Mouse (Mus musculus) kidney, postnatal 0 days (tissue): ENCODE results near the gene Acoxl. TPM values are rescaled to one million over a fixed set of nuclear protein-coding genes. Genes with fewer than 3 reads are reported as not detected.
"Not testable (repeated sequence)": the region's sequence is repeated elsewhere in the genome, so short reads cannot be mapped to it uniquely, and the experiment has no call there.

Experiments
- ATAC-seq: fragments of 200-750 bp; cut with Nextera tagmentation; replicated peaks from 2 replicates; pipeline ENCODE4 v1.8.0; 2017; ENCODE audit warnings: low read depth, moderate number of reproducible peaks, moderate TSS enrichment, moderate library complexity; ENCODE audit not compliant: low FRiP score
- DNase-seq: peaks from one replicate; pipeline ENCODE4 v3.0.0-alpha.2; 2016; ENCODE audit warnings: low spot score
- H3K27ac ChIP-seq: fragments of 300-500 bp; sonication (generic); 2 replicates; pipeline ENCODE4 v1.5.1; 2014; ENCODE audit warnings: mild to moderate bottlenecking
- H3K27me3 ChIP-seq: fragments of 300-500 bp; sonication (generic); 2 replicates; pipeline ENCODE4 v1.6.1; 2014; ENCODE audit warnings: low read length, mixed read lengths; ENCODE audit not compliant: insufficient read depth
- H3K36me3 ChIP-seq: fragments of 300-500 bp; sonication (generic); 2 replicates; pipeline ENCODE4 v1.6.1; 2014; ENCODE audit warnings: low read length, mixed read lengths; ENCODE audit not compliant: insufficient read depth
- H3K4me1 ChIP-seq: fragments of 300-500 bp; sonication (generic); replicated peaks from 2 replicates; pipeline ENCODE4 v1.6.1; 2014; ENCODE audit warnings: antibody characterized with exemption, low read length, mixed read lengths; ENCODE audit not compliant: insufficient read depth
- H3K4me2 ChIP-seq: fragments of 300-500 bp; sonication (generic); 2 replicates; pipeline ENCODE4 v1.6.1; 2014; ENCODE audit warnings: mild to moderate bottlenecking, low read length, moderate library complexity, mixed read lengths
- H3K4me3 ChIP-seq: fragments of 300-500 bp; sonication (generic); replicated peaks from 2 replicates; pipeline ENCODE4 v1.5.1; 2014; ENCODE audit warnings: low read depth, low read length
- H3K9ac ChIP-seq: fragments of 300-500 bp; sonication (generic); 2 replicates; pipeline ENCODE4 v1.6.1; 2014; ENCODE audit warnings: low read depth, low read length
- H3K9me3 ChIP-seq: fragments of 300-500 bp; sonication (generic); replicated peaks from 2 replicates; pipeline ENCODE4 v1.6.1; 2016; ENCODE audit warnings: low read length, inconsistent platforms, mixed read lengths
- CTCF ChIP-seq: IDR thresholded peaks from 2 replicates; pipeline ENCODE4 v1.5.1; 2016; ENCODE audit warnings: antibody characterized with exemption, low read depth, mild to moderate bottlenecking, moderate library complexity
- WGBS: fragments of 180-500 bp; shearing (Covaris S2); extraction: QIAGEN DNeasy Blood & Tissue Kit; methylation state at CpG from one replicate; pipeline ENCODE4 v1.1.7; 2014; 5-methylcytosine and 5-hydroxymethylcytosine counted together
- polyA plus RNA-seq: library from polyadenylated mRNA; unstranded; fragments of >200 nt; fragmentation: Nextera tagmentation; extraction: Ambion mirVana; gene quantifications from 2 replicates; pipeline ENCODE4 v1.2.1, GENCODE M21; 2015

Gene Acoxl
- polyA plus RNA-seq, 1 experiment from 2014 or later = 0.61 TPM

GRCm38 (mm10) chr2:128094196-128094595 is 255.5 kb downstream of the Acoxl start:
- Histone ChIP-seq H3K9me3 (no peaks in the 10 kb centered on the region), H3K27me3 (no peaks in the 10 kb centered on the region)
- peak; percentile 40 for DNase-seq

GRCm38 (mm10) chr2:128094602-128095001 is 255.9 kb downstream of the Acoxl start:
- H3K27ac ChIP-seq = peak overlapping the region; percentile 68; the same call in 1 of the 2 replicates
- H3K4me2 ChIP-seq = no peak overlapping the region
- H3K36me3 ChIP-seq = no peaks in the 10 kb centered on the region
- H3K27me3 ChIP-seq = no peaks in the 10 kb centered on the region
- H3K9ac ChIP-seq = no peak overlapping the region
- DNase-seq = no peak
- H3K9me3 ChIP-seq = no peaks in the 10 kb centered on the region
- no peak for TF ChIP-seq CTCF
- H3K4me3 ChIP-seq = no peak overlapping the region
- peaks cover 26% of the 10 kb centered on the region; the same call in 1 of the 2 replicates for H3K4me1 ChIP-seq
- ATAC-seq = no peak
- whole genome bisulfite sequencing = 46% methylated on average over 2 of the region's 2 CpGs

More at GRCm38 (mm10) chr2:128094196-128094595, 255.5 kb downstream of the Acoxl start:
- Histone ChIP-seq H3K36me3 (no peaks in the 10 kb centered on the region), H3K4me1 (peaks cover 26% of the 10 kb centered on the region; the same call in 1 of the 2 replicates), H3K4me2 (no peak overlapping the region), H3K9ac (no peak overlapping the region), H3K27ac (peak overlapping the region; percentile 68; the same call in 1 of the 2 replicates), H3K4me3 (no peak overlapping the region)
- peak; percentile 30 for TF ChIP-seq CTCF
- WGBS = 43% methylated on average over 5 of the region's 5 CpGs
- ATAC-seq = peak; percentile 61; the same call in 1 of the 2 replicates

- peak overlapping the region; percentile 21; the same call in 1 of the 2 replicates for H3K27ac ChIP-seq
- no peak overlapping the region for H3K4me3 ChIP-seq
- WGBS = 19% methylated on average over 1 of the region's 1 CpGs
- no peak overlapping the region for H3K9ac ChIP-seq
- DNase-seq (peak; percentile 48), ATAC-seq (no peak)
- TF ChIP-seq CTCF = no peak
- no peak overlapping the region for H3K4me2 ChIP-seq
- no peaks in the 10 kb centered on the region for H3K36me3 ChIP-seq
- no peaks in the 10 kb centered on the region for H3K9me3 ChIP-seq
- H3K27me3 ChIP-seq = no peaks in the 10 kb centered on the region
- H3K4me1 ChIP-seq = peaks cover 26% of the 10 kb centered on the region; the same call in 1 of the 2 replicates
Measured at GRCm38 (mm10) chr2:128095270-128095669, 256.6 kb downstream of the Acoxl start.

- peaks cover 24% of the 10 kb centered on the region; the same call in 1 of the 2 replicates for H3K4me1 ChIP-seq
- ATAC-seq (no peak), DNase-seq (no peak)
- no peaks in the 10 kb centered on the region for H3K9me3 ChIP-seq
- no peaks in the 10 kb centered on the region for H3K36me3 ChIP-seq
- H3K27me3 ChIP-seq = no peaks in the 10 kb centered on the region
- H3K9ac ChIP-seq = no peak overlapping the region
- H3K4me2 ChIP-seq = no peak overlapping the region
- TF ChIP-seq CTCF = no peak
- no peak overlapping the region for H3K27ac ChIP-seq
- H3K4me3 ChIP-seq = no peak overlapping the region
- 84% methylated on average over 1 of the region's 1 CpGs for WGBS
Measured at GRCm38 (mm10) chr2:128096070-128096469, 257.4 kb downstream of the Acoxl start.

GRCm38 (mm10) chr2:128098118-128098517 is 259.4 kb downstream of the Acoxl start:
- WGBS = 81% methylated on average over 5 of the region's 5 CpGs
- H3K4me2 ChIP-seq, H3K27ac ChIP-seq, H3K36me3 ChIP-seq, DNase-seq, H3K27me3 ChIP-seq, H3K9ac ChIP-seq, ATAC-seq, H3K4me3 ChIP-seq, H3K9me3 ChIP-seq: not testable (repeated sequence)
- H3K4me1 ChIP-seq = 0 out of 2 replicates have a peak, but pooled peaks cover 14% of the 10 kb centered on the region

GRCm38 (mm10) chr2:128102086-128102485 is 263.4 kb downstream of the Acoxl start:
- TF ChIP-seq CTCF = no peak
- Histone ChIP-seq H3K4me2 (no peak overlapping the region), H3K27ac (no peak overlapping the region), H3K27me3 (no peaks in the 10 kb centered on the region), H3K4me3 (no peak overlapping the region), H3K36me3 (no peaks in the 10 kb centered on the region), H3K9me3 (no peaks in the 10 kb centered on the region), H3K4me1 (no peaks in the 10 kb centered on the region), H3K9ac (no peak overlapping the region)
- ATAC-seq (no peak), DNase-seq (no peak)
- whole genome bisulfite sequencing = 89% methylated on average over 9 of the region's 9 CpGs

GRCm38 (mm10) chr2:128104815-128105214 is 266.1 kb downstream of the Acoxl start:
- DNase-seq (no peak), ATAC-seq (no peak)
- no peaks in the 10 kb centered on the region for H3K4me1 ChIP-seq
- H3K27me3 ChIP-seq = no peaks in the 10 kb centered on the region
- H3K27ac ChIP-seq = no peak overlapping the region
- no peaks in the 10 kb centered on the region for H3K9me3 ChIP-seq
- no peak overlapping the region for H3K4me2 ChIP-seq
- TF ChIP-seq CTCF = no peak
- no peak overlapping the region for H3K9ac ChIP-seq
- H3K36me3 ChIP-seq = no peaks in the 10 kb centered on the region
- no peak overlapping the region for H3K4me3 ChIP-seq
- WGBS = 54% methylated on average over 5 of the region's 5 CpGs
